Mouse (Mus musculus): ENCODE measurements around the gene Dusp7. TPM values are rescaled to one million over a fixed set of nuclear protein-coding genes. Genes with fewer than 3 reads are reported as not detected.

The Dusp7 gene
- polyA plus RNA-seq, 1 experiment from 2014 or later: 29.5 TPM

- Histone ChIP-seq H3K4me1 (peaks cover 62% of the 10 kb centered on the region), H3K4me3 (peak overlapping the region; percentile 82), H3K36me3 (replicated peaks) (peaks cover 67% of the 10 kb centered on the region), H3K27me3 (replicated peaks; ENCODE audit: low read depth, poor library complexity, severe bottlenecking) (no peaks in the 10 kb centered on the region), H3K27ac (replicated peaks) (peak overlapping the region; percentile 97), H3K9me3 (no peaks in the 10 kb centered on the region)
- peak; percentile 63 for DNase-seq (ENCODE audit: low spot score)
- 17% methylated on average over 6 of the region's 6 CpGs for WGBS
Observed at GRCm38 (mm10) chr9:106371776-106372175, 3.3 kb downstream of the Dusp7 start.

DNA sequence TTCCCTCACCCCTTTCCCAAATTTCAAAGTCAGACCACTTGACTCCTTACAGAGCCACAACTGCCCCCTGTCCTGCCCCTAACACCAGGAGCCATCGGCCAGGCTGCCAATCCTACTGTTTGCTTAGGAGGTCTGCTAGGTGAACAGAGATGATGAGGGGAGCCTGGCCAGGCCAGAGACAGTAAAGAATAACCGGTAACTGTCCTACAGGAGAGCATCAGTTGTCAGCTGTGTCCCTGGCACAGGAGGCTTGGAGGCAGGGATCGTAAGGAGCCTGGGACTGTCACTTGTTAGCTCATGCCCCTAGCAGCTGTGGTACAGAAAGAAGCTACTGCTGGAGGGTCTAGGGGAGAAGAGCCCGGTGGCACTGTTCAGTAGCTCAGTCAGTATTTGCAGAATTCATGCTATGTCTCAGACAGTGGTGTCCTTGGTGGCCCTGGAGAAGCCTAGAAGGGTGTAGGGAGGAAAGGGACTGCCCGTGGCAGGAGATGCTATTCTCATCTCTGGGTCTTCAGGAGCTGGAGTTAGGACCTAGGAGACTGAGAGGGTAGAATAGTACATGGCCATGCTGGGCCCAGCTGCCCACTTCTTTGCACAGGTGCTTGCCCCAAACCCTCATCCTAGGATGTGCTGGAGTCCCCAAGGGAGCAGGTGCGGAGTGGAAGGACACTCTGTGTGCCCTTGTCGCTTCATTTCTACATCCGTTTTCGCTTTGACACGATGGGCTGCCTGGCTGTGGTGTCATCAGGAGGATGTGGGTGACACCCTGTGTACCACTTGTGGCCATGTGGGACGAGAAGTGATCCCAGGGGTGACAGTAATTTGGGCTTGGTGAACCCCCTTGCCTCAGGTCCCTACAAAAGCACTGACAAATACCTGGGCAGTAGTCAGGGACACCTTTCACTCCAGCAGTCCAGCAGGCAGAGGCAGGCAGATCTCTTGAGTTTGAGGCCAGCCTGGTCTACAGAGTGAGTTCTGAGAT lies 4.3 kb downstream of the Dusp7 start:
- peaks cover 76% of the 10 kb centered on the region for H3K36me3 ChIP-seq (replicated peaks)
- H3K27me3 ChIP-seq (replicated peaks; ENCODE audit: low read depth, poor library complexity, severe bottlenecking): no peaks in the 10 kb centered on the region
- peak overlapping the region; percentile 82 for H3K4me3 ChIP-seq
- H3K27ac ChIP-seq (replicated peaks): peak overlapping the region; percentile 97
- DNase-seq (ENCODE audit: low spot score): no peak
- WGBS: 94% methylated on average over 11 of the region's 11 CpGs
- no peaks in the 10 kb centered on the region for H3K9me3 ChIP-seq
- peaks cover 59% of the 10 kb centered on the region for H3K4me1 ChIP-seq

GRCm38 (mm10) chr9:106373973-106374372 lies 5.5 kb downstream of the Dusp7 start:
- peaks cover 89% of the 10 kb centered on the region for H3K36me3 ChIP-seq (replicated peaks)
- no peak overlapping the region for H3K27ac ChIP-seq (replicated peaks)
- H3K9me3 ChIP-seq: no peaks in the 10 kb centered on the region
- H3K27me3 ChIP-seq (replicated peaks; ENCODE audit: low read depth, poor library complexity, severe bottlenecking): no peaks in the 10 kb centered on the region
- WGBS: 86% methylated on average over 7 of the region's 7 CpGs
- H3K4me1 ChIP-seq: peaks cover 56% of the 10 kb centered on the region
- DNase-seq (ENCODE audit: low spot score): no peak
- H3K4me3 ChIP-seq: 0 out of 2 replicates have a peak overlapping the region, but pooled peaks have one; percentile 13

GRCm38 (mm10) chr9:106377247-106377646 lies 8.8 kb downstream of the Dusp7 start:
- DNase-seq (ENCODE audit: low spot score): no peak
- no peaks in the 10 kb centered on the region for H3K9me3 ChIP-seq
- no peak overlapping the region for H3K4me3 ChIP-seq
- H3K27me3 ChIP-seq (replicated peaks; ENCODE audit: low read depth, poor library complexity, severe bottlenecking): no peaks in the 10 kb centered on the region
- peaks cover 70% of the 10 kb centered on the region for H3K36me3 ChIP-seq (replicated peaks)
- peaks cover 41% of the 10 kb centered on the region for H3K4me1 ChIP-seq
- H3K27ac ChIP-seq (replicated peaks): no peak overlapping the region
- 88% methylated on average over 8 of the region's 8 CpGs for WGBS

- DNase-seq (ENCODE audit: low spot score): no peak
- no peak overlapping the region for H3K4me3 ChIP-seq
- H3K36me3 ChIP-seq (replicated peaks): peaks cover 62% of the 10 kb centered on the region
- H3K27ac ChIP-seq (replicated peaks): no peak overlapping the region; the same call in 1 of the 2 replicates
- WGBS: 77% methylated on average over 3 of the region's 3 CpGs
- H3K27me3 ChIP-seq (replicated peaks; ENCODE audit: low read depth, poor library complexity, severe bottlenecking): no peaks in the 10 kb centered on the region
- H3K9me3 ChIP-seq: no peaks in the 10 kb centered on the region
- peaks cover 35% of the 10 kb centered on the region for H3K4me1 ChIP-seq
Observed at GRCm38 (mm10) chr9:106378045-106378444, 9.6 kb downstream of the Dusp7 start.

DNA sequence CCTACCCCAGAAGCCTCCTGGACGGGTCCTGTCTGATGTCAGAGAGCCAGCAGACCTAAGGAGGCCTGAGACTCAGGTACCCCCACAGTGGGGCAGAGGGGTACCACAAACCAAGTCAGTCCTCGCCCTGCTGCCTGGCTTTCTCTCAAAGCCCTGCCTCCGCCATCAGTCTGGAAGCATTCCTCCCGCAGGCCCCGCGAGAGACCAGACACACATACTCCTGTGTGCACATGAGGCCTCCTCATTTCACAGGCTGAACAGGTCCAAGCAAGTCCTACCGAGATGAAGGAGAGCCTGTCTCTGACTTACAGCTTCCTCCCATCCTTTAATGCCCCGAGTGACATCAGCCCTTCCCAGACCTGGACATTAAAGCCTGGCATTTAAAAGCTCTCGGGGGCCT lies 10.3 kb downstream of the Dusp7 start:
- H3K36me3 ChIP-seq (replicated peaks): peaks cover 55% of the 10 kb centered on the region
- H3K27ac ChIP-seq (replicated peaks): peak overlapping the region; percentile 44; the same call in 1 of the 2 replicates
- no peak overlapping the region for H3K4me3 ChIP-seq
- H3K27me3 ChIP-seq (replicated peaks; ENCODE audit: low read depth, poor library complexity, severe bottlenecking): no peaks in the 10 kb centered on the region
- 67% methylated on average over 9 of the region's 9 CpGs for WGBS
- H3K9me3 ChIP-seq: no peaks in the 10 kb centered on the region
- peak; percentile 57 for DNase-seq (ENCODE audit: low spot score)
- peaks cover 35% of the 10 kb centered on the region for H3K4me1 ChIP-seq

- 91% methylated on average over 12 of the region's 12 CpGs for WGBS
- H3K9me3 ChIP-seq: no peaks in the 10 kb centered on the region
- no peak overlapping the region for H3K4me3 ChIP-seq
- DNase-seq (ENCODE audit: low spot score): no peak
- peak overlapping the region; percentile 44; the same call in 1 of the 2 replicates for H3K27ac ChIP-seq (replicated peaks)
- H3K36me3 ChIP-seq (replicated peaks): no peaks in the 10 kb centered on the region
- peaks cover 33% of the 10 kb centered on the region for H3K4me1 ChIP-seq
- H3K27me3 ChIP-seq (replicated peaks; ENCODE audit: low read depth, poor library complexity, severe bottlenecking): no peaks in the 10 kb centered on the region
Observed at GRCm38 (mm10) chr9:106386181-106386864, 17.9 kb downstream of the Dusp7 start.

DNA sequence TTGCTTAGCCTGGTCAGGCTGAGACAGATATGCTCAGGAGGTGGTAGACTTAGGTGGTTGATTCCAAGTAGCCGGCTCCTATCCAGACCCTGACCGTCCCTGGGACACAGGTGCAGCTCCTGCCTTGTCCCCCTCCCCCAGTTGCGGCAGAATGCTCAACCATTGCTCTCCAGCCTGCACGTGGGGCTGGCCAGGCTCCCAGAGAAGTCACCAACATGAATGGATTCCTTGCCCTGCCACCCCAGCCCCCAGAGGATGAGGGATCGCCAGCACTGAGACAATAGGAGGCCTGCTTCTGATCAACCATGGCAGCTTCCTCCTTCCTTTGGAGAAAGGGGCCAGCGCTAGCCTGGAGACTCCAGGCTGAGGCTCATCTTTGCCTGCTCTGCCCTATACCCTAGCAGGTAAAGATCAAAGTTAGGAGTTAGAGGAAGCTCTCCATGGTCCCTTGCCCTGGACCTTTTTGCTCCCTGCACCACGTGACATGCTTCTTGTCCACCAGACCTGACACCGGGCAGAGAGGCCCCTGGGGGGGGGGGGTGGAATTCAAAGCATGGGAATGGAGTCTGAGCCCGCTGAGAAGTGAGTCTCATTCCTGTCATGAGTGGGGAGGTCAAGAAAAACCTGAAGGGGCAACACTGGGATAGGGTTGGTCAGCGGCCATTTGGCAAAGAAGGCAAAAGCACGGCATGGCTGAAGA lies 24.5 kb downstream of the Dusp7 start:
- H3K4me3 ChIP-seq: no peak overlapping the region
- peaks cover 37% of the 10 kb centered on the region for H3K4me1 ChIP-seq
- H3K36me3 ChIP-seq (replicated peaks): no peaks in the 10 kb centered on the region
- H3K27ac ChIP-seq (replicated peaks): peak overlapping the region; percentile 37; the same call in 1 of the 2 replicates
- no peak for DNase-seq (ENCODE audit: low spot score)
- WGBS: 77% methylated on average over 11 of the region's 11 CpGs
- H3K27me3 ChIP-seq (replicated peaks; ENCODE audit: low read depth, poor library complexity, severe bottlenecking): no peaks in the 10 kb centered on the region
- H3K9me3 ChIP-seq: no peaks in the 10 kb centered on the region

DNA sequence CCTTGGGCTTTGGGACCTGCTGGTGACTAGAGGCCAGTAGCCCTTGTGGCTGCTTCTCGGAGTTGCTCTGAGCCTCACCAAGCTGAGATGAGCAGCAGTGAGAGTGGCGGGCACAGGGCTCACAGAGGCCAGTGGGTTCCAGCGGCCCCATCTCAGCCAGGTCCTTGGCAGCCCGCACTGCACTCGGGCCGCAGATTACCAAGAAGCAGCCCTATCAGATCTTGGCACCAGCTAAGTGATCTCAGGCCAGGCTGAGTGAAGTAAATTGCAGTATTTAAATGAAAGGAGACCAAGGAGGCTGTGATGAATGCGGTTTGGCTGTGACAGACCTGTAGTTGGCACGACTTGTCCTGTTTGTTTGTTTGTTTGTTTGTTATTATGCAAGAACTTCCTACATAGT lies 25.1 kb downstream of the Dusp7 start:
- H3K4me3 ChIP-seq: no peak overlapping the region
- WGBS: 90% methylated on average over 8 of the region's 8 CpGs
- H3K9me3 ChIP-seq: no peaks in the 10 kb centered on the region
- H3K36me3 ChIP-seq (replicated peaks): no peaks in the 10 kb centered on the region
- no peak for DNase-seq (ENCODE audit: low spot score)
- H3K4me1 ChIP-seq: peaks cover 39% of the 10 kb centered on the region
- H3K27me3 ChIP-seq (replicated peaks; ENCODE audit: low read depth, poor library complexity, severe bottlenecking): no peaks in the 10 kb centered on the region
- peak overlapping the region; percentile 37; the same call in 1 of the 2 replicates for H3K27ac ChIP-seq (replicated peaks)

GRCm38 (mm10) chr9:106394649-106395602 lies 26.5 kb downstream of the Dusp7 start:
- H3K4me3 ChIP-seq: no peak overlapping the region
- 60% methylated on average over 11 of the region's 11 CpGs for WGBS
- DNase-seq (ENCODE audit: low spot score): peak; percentile 61

DNA sequence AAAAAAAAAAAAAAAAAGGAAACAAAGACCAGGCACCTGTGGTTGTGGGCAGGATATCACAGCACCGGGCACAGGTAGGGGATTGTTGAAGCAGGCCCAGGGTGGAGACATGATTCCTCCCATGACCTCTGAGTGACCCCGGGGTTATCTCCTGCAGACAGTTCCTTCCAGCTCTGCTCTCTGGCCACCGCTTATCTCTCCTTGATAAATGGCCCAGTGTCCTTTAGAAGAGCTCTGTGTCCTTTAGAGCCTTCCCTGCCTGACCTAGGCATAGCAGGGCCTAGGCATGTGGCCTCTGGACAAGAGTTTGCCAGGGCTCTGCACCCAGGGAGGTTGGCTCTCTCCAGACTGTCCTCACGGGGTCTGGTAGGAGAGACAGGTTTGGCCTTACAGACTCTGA lies 29.3 kb downstream of the Dusp7 start:
- Histone ChIP-seq H3K36me3 (replicated peaks) (no peaks in the 10 kb centered on the region), H3K27ac (replicated peaks) (peak overlapping the region; percentile 59; the same call in 1 of the 2 replicates), H3K4me1 (peaks cover 67% of the 10 kb centered on the region), H3K27me3 (replicated peaks; ENCODE audit: low read depth, poor library complexity, severe bottlenecking) (no peaks in the 10 kb centered on the region), H3K9me3 (no peaks in the 10 kb centered on the region), H3K4me3 (no peak overlapping the region)
- WGBS: 84% methylated on average over 4 of the region's 4 CpGs
- no peak for DNase-seq (ENCODE audit: low spot score)

More at GRCm38 (mm10) chr9:106394649-106395602, 26.5 kb downstream of the Dusp7 start:
- H3K27me3 ChIP-seq (replicated peaks; ENCODE audit: low read depth, poor library complexity, severe bottlenecking): no peaks in the 10 kb centered on the region
- H3K9me3 ChIP-seq: no peaks in the 10 kb centered on the region
- peaks cover 51% of the 10 kb centered on the region for H3K4me1 ChIP-seq
- peak overlapping the region; percentile 77 for H3K27ac ChIP-seq (replicated peaks)
- no peaks in the 10 kb centered on the region for H3K36me3 ChIP-seq (replicated peaks)

All from embryonic facial prominence, embryonic 10.5 days (tissue).